Mouse (Mus musculus): ENCODE data around the gene Wfdc15b. TPM values are rescaled to one million over a fixed set of nuclear protein-coding genes. Genes with fewer than 3 reads are reported as not detected.
"Not testable (repeated sequence)": the region's sequence is repeated elsewhere in the genome, so short reads cannot be mapped to it uniquely, and the experiment has no call there.

Wfdc15b gene
- polyA plus RNA-seq, 1 experiment from 2014 or later, result not detected

DNA sequence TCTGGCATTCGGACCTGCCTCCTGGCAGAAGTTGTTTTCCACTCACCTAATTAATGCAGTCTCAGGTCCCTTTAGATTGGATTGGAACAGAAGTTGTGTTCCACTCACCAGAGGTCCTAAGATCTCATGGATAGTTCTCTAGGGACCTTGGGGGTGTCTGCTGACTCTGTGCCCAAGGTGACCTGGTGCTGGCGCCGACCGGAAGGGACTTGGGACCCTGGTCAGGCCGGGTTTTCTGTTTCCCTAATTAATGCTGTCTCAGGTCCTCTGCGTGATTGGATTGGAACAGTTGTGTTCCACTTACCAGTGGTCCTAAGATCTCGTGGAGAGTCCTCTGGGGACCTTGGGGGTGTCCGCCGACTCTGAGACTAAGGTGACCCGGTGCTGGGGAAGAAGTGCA, 15.4 kb downstream of the Wfdc15b start:
- H3K9ac ChIP-seq (ENCODE audit: low read length); DNase-seq (ENCODE audit: low spot score); H3K27me3 ChIP-seq (replicated peaks; ENCODE audit: control insufficient read depth, insufficient read depth, low read length); H3K4me1 ChIP-seq (ENCODE audit: control insufficient read depth, insufficient read depth, low read length); H3K9me3 ChIP-seq (replicated peaks; ENCODE audit: control insufficient read depth, low read length); H3K4me3 ChIP-seq (ENCODE audit: low read depth, low read length); ATAC-seq; H3K27ac ChIP-seq (ENCODE audit: low read depth, low read length); H3K36me3 ChIP-seq (ENCODE audit: control insufficient read depth, insufficient read depth, low read length); H3K4me2 ChIP-seq (ENCODE audit: low read length): not testable (repeated sequence)
- WGBS, result 91% methylated on average over 10 of the region's 10 CpGs

GRCm38 (mm10) chr2:164199626-164200327, 21.7 kb downstream of the Wfdc15b start, which contains the start of gene Wfdc15a:
Gene Wfdc15a (minus strand): TSS chr2:164200130.
- H3K27me3 ChIP-seq (replicated peaks; ENCODE audit: control insufficient read depth, insufficient read depth, low read length), result no peaks in the 10 kb centered on the region
- H3K4me3 ChIP-seq (ENCODE audit: low read depth, low read length), result no peak within 1 kb of the TSS
- no peaks in the 10 kb centered on the region for H3K36me3 ChIP-seq (ENCODE audit: control insufficient read depth, insufficient read depth, low read length)
- H3K4me1 ChIP-seq (ENCODE audit: control insufficient read depth, insufficient read depth, low read length), result no peaks in the 10 kb centered on the region
- ATAC-seq (no peak), DNase-seq (ENCODE audit: low spot score) (no peak)
- no peaks in the 10 kb centered on the region for H3K9me3 ChIP-seq (replicated peaks; ENCODE audit: control insufficient read depth, low read length)
- no peak within 1 kb of the TSS for H3K27ac ChIP-seq (ENCODE audit: low read depth, low read length)
- no peak within 1 kb of the TSS for H3K4me2 ChIP-seq (ENCODE audit: low read length)
- H3K9ac ChIP-seq (ENCODE audit: low read length), result no peak within 1 kb of the TSS
- 81% methylated on average over 20 of the region's 20 CpGs for WGBS

GRCm38 (mm10) chr2:164196700-164196990, 24.8 kb downstream of the Wfdc15b start:
- Histone ChIP-seq H3K27ac (ENCODE audit: low read depth, low read length) (no peak overlapping the region), H3K4me3 (ENCODE audit: low read depth, low read length) (no peak overlapping the region), H3K9me3 (replicated peaks; ENCODE audit: control insufficient read depth, low read length) (no peaks in the 10 kb centered on the region), H3K27me3 (replicated peaks; ENCODE audit: control insufficient read depth, insufficient read depth, low read length) (no peaks in the 10 kb centered on the region), H3K36me3 (ENCODE audit: control insufficient read depth, insufficient read depth, low read length) (no peaks in the 10 kb centered on the region), H3K4me1 (ENCODE audit: control insufficient read depth, insufficient read depth, low read length) (no peaks in the 10 kb centered on the region), H3K9ac (ENCODE audit: low read length) (no peak overlapping the region), H3K4me2 (ENCODE audit: low read length) (no peak overlapping the region)
- DNase-seq (ENCODE audit: low spot score) (no peak), ATAC-seq (no peak)
- WGBS, result 91% methylated on average over 5 of the region's 5 CpGs

- no peaks in the 10 kb centered on the region for H3K36me3 ChIP-seq (ENCODE audit: control insufficient read depth, insufficient read depth, low read length)
- H3K4me3 ChIP-seq (ENCODE audit: low read depth, low read length), result no peak overlapping the region
- no peak for ATAC-seq
- H3K9ac ChIP-seq (ENCODE audit: low read length), result no peak overlapping the region
- no peaks in the 10 kb centered on the region for H3K27me3 ChIP-seq (replicated peaks; ENCODE audit: control insufficient read depth, insufficient read depth, low read length)
- no peaks in the 10 kb centered on the region for H3K9me3 ChIP-seq (replicated peaks; ENCODE audit: control insufficient read depth, low read length)
- H3K4me1 ChIP-seq (ENCODE audit: control insufficient read depth, insufficient read depth, low read length), result no peaks in the 10 kb centered on the region
- H3K4me2 ChIP-seq (ENCODE audit: low read length), result no peak overlapping the region
- H3K27ac ChIP-seq (ENCODE audit: low read depth, low read length), result no peak overlapping the region
- DNase-seq (ENCODE audit: low spot score), result no peak
- WGBS, result 89% methylated on average over 5 of the region's 5 CpGs
Observed at GRCm38 (mm10) chr2:164195971-164196699, 25.3 kb downstream of the Wfdc15b start.

DNA sequence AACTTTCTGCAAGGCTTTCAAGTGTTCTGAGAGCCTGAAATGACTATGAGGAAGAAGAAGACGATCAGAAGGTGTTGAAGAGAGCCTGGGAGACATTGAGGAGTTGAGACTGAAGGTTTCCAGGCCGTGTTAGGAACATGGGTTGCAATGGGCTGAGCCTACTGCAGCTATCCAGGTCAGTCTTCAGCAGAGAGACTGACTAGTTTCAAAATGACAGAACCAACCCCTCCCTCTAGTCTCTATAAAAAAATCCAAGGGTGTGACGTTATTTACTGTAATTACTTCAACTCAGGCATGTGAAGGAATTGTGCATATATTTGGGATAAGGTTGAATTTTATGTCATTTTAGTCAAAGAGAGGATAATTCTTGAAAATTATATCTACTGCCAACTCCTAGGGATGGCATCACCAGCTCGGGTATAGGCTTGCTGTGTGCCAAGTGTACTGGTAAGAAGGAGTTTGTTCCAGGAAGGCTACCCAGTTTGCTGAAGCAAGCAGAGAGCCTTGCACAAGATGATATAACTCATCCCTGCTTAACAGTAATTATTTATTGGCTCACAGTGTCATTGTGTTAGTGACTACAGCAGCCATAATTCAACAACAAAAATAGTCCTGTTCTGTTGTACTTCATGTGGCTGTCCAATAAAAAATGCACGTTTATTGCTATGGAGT, 26.4 kb downstream of the Wfdc15b start:
- Histone ChIP-seq H3K27ac (ENCODE audit: low read depth, low read length) (no peak overlapping the region), H3K9ac (ENCODE audit: low read length) (no peak overlapping the region), H3K9me3 (replicated peaks; ENCODE audit: control insufficient read depth, low read length) (no peaks in the 10 kb centered on the region), H3K4me1 (ENCODE audit: control insufficient read depth, insufficient read depth, low read length) (no peaks in the 10 kb centered on the region), H3K36me3 (ENCODE audit: control insufficient read depth, insufficient read depth, low read length) (no peaks in the 10 kb centered on the region), H3K27me3 (replicated peaks; ENCODE audit: control insufficient read depth, insufficient read depth, low read length) (no peaks in the 10 kb centered on the region), H3K4me3 (ENCODE audit: low read depth, low read length) (no peak overlapping the region), H3K4me2 (ENCODE audit: low read length) (no peak overlapping the region)
- DNase-seq (ENCODE audit: low spot score) (no peak), ATAC-seq (no peak)
- 80% methylated on average over 5 of the region's 5 CpGs for WGBS

DNA sequence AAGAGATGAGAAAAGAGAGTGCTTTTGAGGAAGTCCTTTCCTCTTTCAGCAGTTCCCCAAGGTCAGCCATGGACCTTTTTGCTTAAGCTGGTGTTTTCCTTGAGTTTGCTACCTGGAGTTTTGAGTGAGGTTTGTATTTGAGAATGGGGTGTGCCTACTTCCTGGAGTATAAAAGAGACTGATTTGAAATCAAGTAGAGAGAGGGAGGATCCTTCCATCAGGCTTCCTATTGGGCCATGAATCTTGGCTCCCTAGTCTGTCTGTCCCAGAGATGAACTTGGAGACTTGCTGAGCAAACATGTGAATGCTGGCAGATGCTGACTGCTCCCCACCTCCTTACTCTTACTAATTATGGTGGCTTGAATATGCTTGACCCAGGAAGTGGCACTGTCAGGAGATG, 29.2 kb downstream of the Wfdc15b start:
- Histone ChIP-seq H3K9me3 (replicated peaks; ENCODE audit: control insufficient read depth, low read length) (no peaks in the 10 kb centered on the region), H3K36me3 (ENCODE audit: control insufficient read depth, insufficient read depth, low read length) (no peaks in the 10 kb centered on the region), H3K9ac (ENCODE audit: low read length) (no peak overlapping the region), H3K4me3 (ENCODE audit: low read depth, low read length) (no peak overlapping the region), H3K27me3 (replicated peaks; ENCODE audit: control insufficient read depth, insufficient read depth, low read length) (no peaks in the 10 kb centered on the region), H3K4me1 (ENCODE audit: control insufficient read depth, insufficient read depth, low read length) (no peaks in the 10 kb centered on the region), H3K27ac (ENCODE audit: low read depth, low read length) (no peak overlapping the region), H3K4me2 (ENCODE audit: low read length) (no peak overlapping the region)
- DNase-seq (ENCODE audit: low spot score) (no peak), ATAC-seq (no peak)

DNA sequence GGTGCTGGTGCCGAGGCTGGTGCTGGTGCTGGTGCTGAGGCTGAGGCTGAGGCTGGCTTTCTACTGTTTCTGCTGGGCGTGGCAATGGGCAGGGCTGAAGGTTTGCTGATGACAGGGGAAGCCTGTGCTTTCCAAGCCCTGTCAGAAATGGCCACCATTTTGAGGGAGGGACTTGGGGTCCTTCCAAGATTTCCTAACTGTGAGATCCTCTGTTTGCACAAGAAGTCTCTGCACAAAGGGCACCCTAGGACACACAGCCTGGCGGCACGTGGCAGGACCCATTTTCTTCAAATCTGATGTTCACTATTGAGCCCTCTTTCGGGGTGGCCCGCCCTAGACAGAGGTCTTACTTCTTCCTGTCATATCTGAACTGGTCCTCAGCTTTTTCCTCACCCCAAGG, 30.9 kb downstream of the Wfdc15b start, which contains the start of gene Wfdc12:
Wfdc12 (minus strand) TSS at position 33 of the 400 bp plus-strand sequence.
- no peaks in the 10 kb centered on the region for H3K36me3 ChIP-seq (ENCODE audit: control insufficient read depth, insufficient read depth, low read length)
- WGBS, result 78% methylated on average over 6 of the region's 6 CpGs
- no peaks in the 10 kb centered on the region for H3K27me3 ChIP-seq (replicated peaks; ENCODE audit: control insufficient read depth, insufficient read depth, low read length)
- no peak for ATAC-seq
- H3K4me2 ChIP-seq (ENCODE audit: low read length), result no peak within 1 kb of the TSS
- H3K4me3 ChIP-seq (ENCODE audit: low read depth, low read length), result no peak within 1 kb of the TSS
- H3K4me1 ChIP-seq (ENCODE audit: control insufficient read depth, insufficient read depth, low read length), result no peaks in the 10 kb centered on the region
- no peak for DNase-seq (ENCODE audit: low spot score)
- H3K27ac ChIP-seq (ENCODE audit: low read depth, low read length), result no peak within 1 kb of the TSS
- H3K9ac ChIP-seq (ENCODE audit: low read length), result no peak within 1 kb of the TSS
- H3K9me3 ChIP-seq (replicated peaks; ENCODE audit: control insufficient read depth, low read length), result no peaks in the 10 kb centered on the region

DNA sequence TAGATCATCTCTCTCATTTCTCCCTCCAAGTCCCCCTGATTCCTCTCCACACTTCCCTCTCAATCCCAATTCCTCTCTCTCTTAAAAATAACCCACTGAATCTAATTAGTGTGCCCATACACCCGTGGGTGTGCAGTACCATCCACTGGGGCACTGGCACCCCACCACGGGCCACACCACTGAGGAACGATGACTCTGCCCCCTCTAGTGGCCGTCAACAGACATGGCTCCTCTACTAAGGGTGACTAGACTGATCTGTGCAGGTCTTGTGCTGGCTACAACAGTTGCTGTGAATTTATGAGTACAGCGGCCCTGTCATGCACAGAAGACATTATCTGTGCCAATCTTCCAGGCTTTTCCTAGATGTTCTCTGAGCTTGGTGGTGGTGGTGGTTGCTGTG, 32.7 kb downstream of the Wfdc15b start:
- Histone ChIP-seq H3K4me3 (ENCODE audit: low read depth, low read length) (no peak overlapping the region), H3K9me3 (replicated peaks; ENCODE audit: control insufficient read depth, low read length) (no peaks in the 10 kb centered on the region), H3K36me3 (ENCODE audit: control insufficient read depth, insufficient read depth, low read length) (no peaks in the 10 kb centered on the region), H3K9ac (ENCODE audit: low read length) (no peak overlapping the region), H3K4me2 (ENCODE audit: low read length) (no peak overlapping the region), H3K27me3 (replicated peaks; ENCODE audit: control insufficient read depth, insufficient read depth, low read length) (no peaks in the 10 kb centered on the region), H3K27ac (ENCODE audit: low read depth, low read length) (no peak overlapping the region), H3K4me1 (ENCODE audit: control insufficient read depth, insufficient read depth, low read length) (no peaks in the 10 kb centered on the region)
- ATAC-seq, result no peak
- 31% methylated on average over 5 of the region's 5 CpGs for WGBS
- DNase-seq (ENCODE audit: low spot score), result peak; percentile 20

Data from forebrain, embryonic 14.5 days (tissue).